Mouse (Mus musculus) heart, postnatal 25 days (tissue): ENCODE data around the gene Hsf2bp. TPM values are rescaled to one million over a fixed set of nuclear protein-coding genes. Genes with fewer than 3 reads are reported as not detected.

ENCODE experiments used
- DNase-seq: peaks from one replicate; pipeline ENCODE4 v3.0.0; 2022; ENCODE audit warnings: low spot score
- intact Hi-C: fragments of 180-260 bp; cut with DNase I; formaldehyde crosslinking; loops from one replicate; pipeline ENCODE4 v1.15.1; 2025
- total RNA-seq, 2 experiments: library from RNA; stranded (reverse); gene quantifications; 2 replicates each; pipeline ENCODE4 v1.2.3; 2021

Gene Hsf2bp
- total RNA-seq, 2 experiments from 2014 or later, result 0.75 to 1.4 TPM

DNA sequence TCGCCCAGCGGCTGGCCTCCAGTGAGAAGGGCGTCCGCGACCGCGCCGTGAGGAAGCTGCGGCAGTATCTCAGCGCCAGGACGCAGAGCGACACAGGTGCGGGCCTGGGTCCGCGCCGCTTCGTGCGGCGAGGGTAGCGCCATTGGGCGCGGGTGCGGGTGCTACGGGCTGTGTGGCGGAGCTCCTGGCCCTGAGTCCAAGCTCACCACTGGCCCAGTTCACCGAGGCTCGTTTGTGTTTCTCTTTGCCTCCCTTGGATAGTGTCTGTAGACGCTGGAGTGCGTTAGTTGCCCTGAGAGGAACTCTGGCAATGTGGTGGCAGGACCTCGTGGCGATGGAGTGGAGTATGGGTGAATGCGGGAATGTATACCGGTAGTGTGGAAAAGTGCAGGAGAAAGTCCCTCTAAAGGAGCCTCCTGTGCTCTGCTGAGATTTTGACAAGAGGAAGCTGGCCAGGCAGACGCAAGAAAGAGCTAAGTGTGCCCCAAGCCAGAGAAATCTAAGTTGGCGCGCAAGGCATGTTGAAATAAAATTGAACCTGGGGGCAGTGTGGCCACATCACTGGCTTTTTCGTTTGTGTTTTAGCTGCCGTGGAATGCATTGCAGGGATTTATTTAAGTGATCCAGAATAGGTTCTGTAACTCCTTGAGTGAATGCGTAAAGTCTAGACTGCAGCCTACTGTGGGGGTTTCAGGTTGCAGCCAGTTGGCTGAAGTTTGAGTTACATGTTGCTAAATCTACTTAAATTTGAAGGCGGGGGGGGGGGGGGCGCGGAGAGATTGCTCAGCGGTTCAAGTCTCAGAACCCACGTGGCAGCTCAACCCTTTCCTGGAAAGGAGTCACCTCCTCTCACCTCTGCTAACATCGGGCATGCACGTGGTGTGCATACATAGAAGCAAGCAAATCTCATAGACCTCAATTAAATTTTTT lies 625 bp upstream of the Hsf2bp start:
- intact Hi-C loops, result no loop called here
- DNase-seq, result no peak

DNA sequence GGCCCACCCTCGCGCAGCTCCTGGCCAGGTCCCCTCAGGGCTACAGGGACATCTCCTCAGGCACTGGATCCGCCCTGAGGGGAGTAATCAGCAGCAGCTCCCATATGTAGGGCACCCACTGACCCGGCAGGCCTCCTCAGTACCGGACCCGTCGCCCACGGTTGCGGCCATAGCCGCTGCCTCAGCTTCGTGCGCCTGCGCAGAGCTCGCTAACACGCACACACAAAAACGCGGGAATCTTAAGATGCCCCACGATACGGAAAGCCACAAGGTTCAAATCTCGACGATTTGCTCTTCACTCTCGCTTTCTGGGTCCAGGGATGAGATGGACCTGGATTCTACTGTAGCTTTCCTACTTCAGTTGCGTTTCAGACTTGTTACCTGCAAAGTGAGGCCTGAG lies 1.8 kb downstream of the Hsf2bp start:
- no peak for DNase-seq
- intact Hi-C loops, result no loop called here

DNA sequence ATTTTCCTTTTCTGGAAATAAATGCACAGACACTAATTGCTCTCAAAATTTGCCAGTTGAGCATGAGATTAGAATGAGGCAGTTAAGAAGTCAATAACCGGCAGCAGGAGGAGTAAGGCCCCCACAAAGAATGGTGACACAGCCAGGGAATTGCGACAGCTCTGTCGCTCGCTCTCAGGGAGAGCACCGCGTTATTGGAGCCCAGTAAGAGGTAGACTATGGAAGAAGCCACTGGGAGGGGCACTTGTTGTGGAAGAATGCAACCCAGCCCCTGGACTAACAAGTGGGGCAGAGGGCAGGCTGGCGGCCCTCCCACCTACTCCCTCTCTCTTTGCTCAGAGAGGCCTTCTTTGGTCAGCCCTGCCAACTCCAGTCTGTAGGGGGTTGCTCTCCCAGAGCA lies 4.5 kb downstream of the Hsf2bp start:
- intact Hi-C loops, result no loop called here
- DNase-seq, result no peak

DNA sequence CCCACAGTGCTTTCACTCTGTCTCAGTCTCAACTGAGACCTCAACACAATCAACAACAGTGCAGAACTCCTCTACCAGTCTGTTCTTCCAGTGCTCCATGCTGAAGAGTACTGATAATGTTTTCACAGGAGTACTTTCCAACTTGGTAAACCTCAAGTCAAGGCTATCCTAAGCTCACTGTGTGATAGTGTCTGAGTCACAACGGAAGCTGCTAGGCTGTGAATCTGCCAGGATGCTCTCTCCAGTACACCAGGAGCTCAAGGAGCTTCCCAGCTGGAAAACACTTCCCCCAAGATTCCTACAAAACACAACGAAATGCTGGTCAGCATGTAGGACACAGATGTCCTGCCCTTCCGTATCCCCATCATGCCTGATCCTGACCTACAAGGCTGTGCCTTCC lies 7.8 kb downstream of the Hsf2bp start:
- intact Hi-C loops, result loop anchor here (5.0 to 10.0 kb wide), 3 partner anchors 44 to 514 kb away; partner anchors contain the start of gene Wdr4
- DNase-seq, result no peak

DNA sequence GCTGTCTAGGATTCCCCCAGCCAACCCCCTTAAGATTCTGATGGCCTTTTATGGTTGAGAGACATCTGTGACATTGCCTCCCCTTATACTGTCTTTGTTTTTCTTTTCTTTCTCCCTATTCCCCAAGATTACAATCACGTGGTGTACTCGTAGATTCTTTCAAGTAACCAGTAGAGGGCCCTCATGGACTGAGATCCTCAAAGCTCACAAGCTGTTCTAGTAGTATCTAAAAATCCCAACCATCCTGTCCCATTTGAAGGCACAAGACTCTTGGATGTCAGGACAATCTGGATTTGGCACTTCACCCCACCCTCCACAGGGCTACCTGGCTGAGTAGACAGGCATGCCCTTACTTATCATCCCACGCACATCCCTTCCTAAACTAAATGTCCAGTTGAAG lies 8.5 kb downstream of the Hsf2bp start:
- DNase-seq, result no peak
- intact Hi-C loops, result loop anchor here (5.0 to 10.0 kb wide), 3 partner anchors 45 to 513 kb away; partner anchors contain the start of gene Wdr4

DNA sequence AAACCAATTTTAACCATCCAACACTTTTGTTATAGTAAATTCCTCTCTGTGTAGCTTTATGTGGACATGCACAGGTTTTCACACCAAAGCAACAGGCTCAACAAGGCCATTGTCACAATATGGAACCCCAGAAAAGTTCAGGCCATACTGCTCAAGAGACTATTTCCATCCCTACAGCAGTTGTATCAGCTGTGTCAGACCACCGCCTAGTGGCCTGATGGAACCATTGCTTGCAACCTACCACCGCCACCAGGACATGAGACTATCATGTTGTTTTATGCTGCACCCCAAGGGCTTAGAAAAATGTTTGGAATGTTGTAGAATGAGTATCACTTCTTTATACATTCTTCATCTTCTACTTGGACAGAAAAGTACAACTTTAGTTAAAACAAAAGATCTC lies 10.8 kb downstream of the Hsf2bp start:
- peak; percentile 56 for DNase-seq
- intact Hi-C loops, result loop anchor here (1.0 to 10.0 kb wide), 5 partner anchors 47 to 511 kb away; partner anchors contain the start of gene Wdr4

DNA sequence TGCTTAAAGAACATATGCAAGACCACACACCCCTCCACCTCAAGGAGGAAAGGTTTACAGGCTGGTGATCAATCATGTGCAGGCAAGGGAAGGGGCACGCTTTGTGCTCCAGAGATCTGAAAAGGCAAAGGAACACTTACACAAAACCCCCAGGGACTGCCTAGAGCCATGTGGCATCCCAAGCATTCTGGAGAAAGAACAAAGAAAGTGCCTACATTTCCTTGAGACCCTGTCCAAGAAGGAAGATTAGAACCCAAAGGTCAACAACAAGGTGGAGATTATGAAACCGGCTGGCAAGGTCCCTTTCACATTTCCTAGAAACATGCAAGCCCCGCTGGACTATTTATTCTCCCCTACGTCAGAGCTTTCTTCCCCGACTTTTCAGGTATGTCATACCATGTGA lies 11.5 kb downstream of the Hsf2bp start:
- intact Hi-C loops, result loop anchor here (1.0 to 10.0 kb wide), 6 partner anchors 48 to 510 kb away; partner anchors contain the start of gene Wdr4
- DNase-seq, result no peak

DNA sequence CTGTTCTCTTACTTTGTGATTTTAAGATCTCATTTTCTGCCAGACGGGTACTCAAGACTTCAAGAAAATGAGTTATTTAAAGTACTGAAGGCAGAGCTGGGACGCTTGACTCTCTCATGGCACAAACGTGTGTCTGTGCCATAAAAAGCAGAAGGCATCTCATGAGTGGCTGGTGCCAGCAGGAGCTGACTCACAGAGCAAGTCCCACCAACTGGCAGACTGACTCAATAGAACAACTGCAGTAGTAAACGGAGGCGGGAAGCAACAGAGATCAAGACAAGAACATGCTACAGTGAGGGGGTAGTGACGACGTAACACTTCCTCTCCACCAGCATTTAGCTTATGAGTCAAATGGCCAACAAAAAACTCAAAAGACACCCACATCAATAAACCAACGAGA lies 13.1 kb downstream of the Hsf2bp start:
- no peak for DNase-seq
- intact Hi-C loops, result loop anchor here (5.0 to 10.0 kb wide), 2 partner anchors 81 to 508 kb away; partner anchors contain the start of gene Wdr4

DNA sequence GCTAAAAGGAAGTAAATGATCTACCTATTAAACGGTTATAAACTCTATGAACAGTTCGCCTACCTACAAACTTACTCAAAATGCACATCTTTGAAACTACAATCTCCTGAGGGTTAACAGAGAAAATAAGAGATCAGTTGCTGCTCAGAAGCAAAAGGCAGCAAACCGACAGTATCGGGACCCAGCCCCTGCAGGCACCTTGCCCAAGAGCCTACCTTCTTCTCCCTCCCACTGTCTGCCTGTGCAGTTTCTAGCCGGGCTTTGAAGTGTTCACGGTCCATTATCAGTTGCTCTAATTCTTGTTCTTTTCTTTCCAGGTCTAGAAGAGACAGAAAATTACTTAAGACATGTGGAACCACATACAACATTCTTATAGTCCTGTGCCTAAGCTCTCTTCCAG lies 13.6 kb downstream of the Hsf2bp start:
- DNase-seq, result no peak
- intact Hi-C loops, result loop anchor here (5.0 to 10.0 kb wide), 2 partner anchors 80 to 508 kb away; partner anchors contain the start of gene Wdr4

DNA sequence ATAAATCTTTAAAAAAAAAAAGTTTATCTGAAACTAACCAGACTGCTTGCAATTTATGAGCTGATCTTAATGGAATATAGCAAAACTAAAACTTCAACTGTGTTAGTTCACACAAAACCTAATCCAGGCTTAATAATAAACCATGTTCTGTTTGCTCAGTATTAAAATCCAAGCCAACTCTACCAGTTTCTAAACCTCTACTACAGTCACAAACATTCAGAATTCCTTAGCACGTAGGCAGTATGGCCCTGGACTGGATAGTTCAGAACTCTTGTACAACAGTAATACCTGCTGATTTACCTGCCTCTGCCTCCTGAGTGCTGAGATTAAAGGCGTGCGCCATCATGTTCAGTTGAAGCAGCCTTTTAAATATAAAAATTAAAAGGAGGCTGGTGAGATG lies 14.2 kb downstream of the Hsf2bp start:
- intact Hi-C loops, result loop anchor here (5.0 to 10.0 kb wide), 2 partner anchors 80 to 507 kb away; partner anchors contain the start of gene Wdr4
- no peak for DNase-seq

DNA sequence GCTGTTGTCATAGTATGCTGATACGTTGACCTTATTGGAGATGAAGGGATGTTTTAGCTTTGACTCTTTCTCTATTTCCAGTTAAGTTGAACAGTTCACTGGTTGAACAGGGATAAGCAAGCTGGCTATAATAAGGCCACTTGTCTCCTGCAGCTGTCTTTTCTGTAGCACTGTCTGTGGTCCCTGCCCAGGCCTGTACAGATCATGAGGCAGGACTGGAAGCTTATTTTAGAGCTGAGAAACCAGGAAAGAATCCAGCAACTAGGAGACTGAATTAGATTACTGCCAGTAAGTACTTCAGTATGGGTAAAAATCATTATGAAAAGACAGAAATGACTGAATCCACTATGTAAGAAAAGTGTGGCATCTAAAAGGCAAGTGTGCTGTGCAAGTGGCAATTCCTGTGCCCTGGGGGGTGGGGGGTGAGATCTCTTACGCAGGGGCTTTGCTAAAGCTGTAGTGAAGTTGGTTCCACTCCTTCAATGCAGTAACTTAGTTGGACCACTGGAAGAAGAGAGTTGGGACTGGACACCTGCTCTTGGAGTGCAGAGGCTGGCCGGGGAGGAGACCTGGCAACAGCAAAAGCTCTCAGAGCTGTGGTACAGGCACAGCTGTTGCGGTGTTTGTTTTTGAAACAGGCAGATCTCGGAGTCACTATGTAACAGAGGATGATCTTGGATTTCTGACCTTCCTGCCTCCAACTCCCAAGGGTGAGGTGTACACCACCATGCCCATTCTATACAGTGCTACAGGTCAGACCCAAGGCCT lies 17.8 kb downstream of the Hsf2bp start:
- intact Hi-C loops, result no loop called here
- DNase-seq, result peak; percentile 11

DNA sequence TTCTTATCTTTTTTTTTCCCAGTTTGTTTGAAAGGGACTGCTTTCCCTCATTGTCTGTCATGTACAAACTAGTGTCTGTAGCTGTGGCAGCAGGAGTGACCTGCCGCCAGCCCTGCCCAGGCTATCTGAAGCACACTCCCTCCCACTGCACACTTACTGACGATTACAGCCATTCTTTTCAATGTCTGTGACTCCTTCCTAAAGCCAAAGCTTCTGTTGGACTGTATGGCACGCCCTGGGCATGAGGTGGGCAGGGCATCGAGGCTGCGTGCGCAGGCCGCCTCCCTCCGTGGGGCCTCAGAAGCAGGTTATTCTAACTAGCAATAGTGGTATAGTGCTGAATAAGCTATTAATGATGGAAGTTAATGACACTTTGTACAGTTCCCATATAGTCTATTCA lies 19.7 kb downstream of the Hsf2bp start:
- intact Hi-C loops, result no loop called here

DNA sequence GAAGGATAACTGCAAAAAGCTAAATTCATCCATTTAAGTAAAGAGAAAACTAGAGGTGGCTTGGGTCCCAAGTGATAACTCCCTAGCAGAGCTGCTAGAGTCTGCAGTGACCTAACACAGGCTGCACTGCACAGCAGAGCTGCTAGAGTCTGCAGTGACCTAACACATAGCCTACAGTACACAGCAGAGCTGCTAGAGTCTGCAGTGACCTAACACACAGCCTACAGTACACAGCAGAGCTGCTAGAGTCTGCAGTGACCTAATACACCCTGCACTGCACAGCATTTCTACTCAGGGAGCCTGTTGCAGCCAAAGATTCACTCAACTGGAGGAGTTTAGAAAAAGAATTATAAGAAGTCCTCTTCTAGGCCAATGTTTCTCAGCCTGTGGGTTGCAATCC lies 22.5 kb downstream of the Hsf2bp start:
- intact Hi-C loops, result no loop called here
- DNase-seq, result no peak

More for the DNA sequence above, 19.7 kb downstream of the Hsf2bp start:
- DNase-seq, result no peak

DNA sequence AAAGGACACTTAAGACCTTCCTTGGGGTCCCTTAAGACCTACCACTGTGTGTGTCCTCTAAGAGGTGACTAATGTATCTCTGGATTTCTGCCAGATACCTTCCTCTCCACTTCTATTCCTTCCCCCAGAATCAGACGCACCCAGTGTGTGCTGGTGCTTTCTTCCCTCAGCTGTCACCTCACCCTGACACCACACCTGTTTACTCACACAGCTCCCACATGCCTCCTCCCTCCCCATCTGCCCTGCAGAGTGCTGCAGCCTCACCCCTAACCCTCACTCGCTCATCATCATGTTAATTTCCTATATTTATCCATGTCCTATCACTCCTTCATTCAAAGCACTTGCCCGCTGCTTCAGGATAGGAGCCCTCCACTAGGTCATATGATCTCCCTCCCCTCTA lies 23.9 kb downstream of the Hsf2bp start:
- intact Hi-C loops, result no loop called here
- DNase-seq, result no peak

DNA sequence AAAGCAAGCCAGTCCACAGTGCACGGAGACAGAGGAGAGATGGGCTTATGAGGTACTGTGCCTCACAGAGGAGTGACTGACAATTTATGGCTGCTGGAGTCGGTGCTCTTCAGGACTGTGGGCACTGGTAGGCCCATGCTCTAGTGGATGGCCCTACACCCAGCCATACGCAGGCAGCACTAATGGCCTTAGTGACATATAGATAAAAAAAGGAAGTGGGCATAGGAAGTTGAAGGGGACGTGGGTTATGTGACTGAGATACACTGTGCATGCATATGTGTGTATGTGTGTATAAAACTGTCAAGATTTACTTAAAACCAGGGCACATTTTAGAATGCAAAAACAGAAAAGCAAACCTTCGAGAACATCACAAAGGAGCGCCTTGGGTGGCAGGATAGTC lies 24.5 kb downstream of the Hsf2bp start:
- no peak for DNase-seq
- intact Hi-C loops, result no loop called here

DNA sequence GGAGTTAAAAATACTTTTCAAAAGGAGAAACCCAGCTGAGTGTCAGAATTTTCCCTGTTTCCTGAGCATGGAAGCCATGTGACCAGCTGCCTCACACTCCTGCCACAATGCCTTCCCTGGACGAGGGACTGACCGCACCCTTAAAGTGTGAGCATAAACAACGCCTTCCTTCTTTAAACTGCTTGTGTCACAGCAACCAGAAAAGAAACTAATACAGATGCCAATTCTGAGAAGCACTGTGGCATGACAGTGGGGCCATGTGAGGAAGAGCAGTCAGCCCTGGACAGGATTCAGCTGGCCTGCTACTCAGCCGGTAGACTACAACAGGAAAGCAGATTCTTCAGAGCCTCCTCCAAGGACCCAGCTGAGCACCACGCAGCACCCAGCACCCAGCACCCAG lies 29.3 kb downstream of the Hsf2bp start:
- intact Hi-C loops, result no loop called here
- DNase-seq, result peak; percentile 14

DNA sequence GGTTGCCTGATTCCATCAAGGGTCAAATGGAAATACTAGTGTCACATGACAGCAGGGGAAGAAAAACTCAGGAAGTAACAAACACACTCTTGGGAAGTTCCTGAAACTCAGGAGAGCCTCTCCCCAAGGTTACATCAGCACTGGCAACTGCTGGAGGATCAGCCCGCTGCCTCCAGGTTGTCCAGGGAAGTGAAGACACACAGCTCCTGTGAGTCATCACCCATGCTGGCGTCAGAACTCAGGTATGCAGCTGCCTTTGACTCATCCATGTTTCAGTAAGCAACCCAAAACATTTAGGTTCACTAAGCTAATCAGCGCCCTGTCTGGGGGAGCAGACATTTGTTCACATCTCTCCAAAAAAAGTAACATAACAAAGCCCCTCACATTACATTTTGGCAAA lies 32.9 kb downstream of the Hsf2bp start:
- DNase-seq, result no peak

DNA sequence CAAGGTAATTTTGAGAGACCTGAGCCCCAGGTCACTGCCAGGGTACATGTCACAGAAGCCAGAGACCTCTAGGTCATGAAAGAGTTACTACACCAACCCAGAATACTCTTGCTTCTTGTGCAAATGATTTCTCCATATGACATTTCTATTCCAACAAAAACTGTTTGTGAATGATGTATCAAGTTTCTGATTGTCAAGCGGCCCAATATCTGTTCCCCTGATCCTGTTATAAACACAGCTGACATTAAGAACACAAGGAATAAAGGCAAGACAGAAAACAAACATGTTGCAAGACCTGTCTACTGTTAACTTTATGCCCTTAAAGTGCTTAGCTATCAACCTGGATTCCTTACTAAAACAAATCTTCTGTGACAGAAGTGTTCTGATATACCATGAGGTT lies 37.8 kb downstream of the Hsf2bp start:
- intact Hi-C loops, result no loop called here
- DNase-seq, result no peak

More for the DNA sequence above, 32.9 kb downstream of the Hsf2bp start:
- intact Hi-C loops, result no loop called here

DNA sequence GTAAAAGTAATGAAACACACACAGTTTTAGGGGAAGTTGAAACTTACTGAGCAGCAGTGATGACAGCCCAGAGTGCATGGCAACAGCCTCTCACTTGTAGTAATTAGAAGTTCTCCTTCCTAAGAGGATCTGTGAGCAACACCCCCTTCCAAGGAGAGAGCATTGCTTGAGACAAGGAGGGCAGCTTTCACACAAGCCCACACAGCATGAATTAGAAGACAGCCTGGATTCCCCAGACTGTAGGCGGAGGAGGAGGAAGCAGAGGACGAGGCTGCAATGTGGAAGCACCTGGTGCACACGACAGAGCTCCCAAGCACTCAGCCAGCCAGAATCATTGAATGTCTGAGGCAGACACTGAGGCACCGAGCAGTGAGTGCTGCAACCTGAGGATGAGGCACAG lies 39.8 kb downstream of the Hsf2bp start:
- no peak for DNase-seq
- intact Hi-C loops, result no loop called here

DNA sequence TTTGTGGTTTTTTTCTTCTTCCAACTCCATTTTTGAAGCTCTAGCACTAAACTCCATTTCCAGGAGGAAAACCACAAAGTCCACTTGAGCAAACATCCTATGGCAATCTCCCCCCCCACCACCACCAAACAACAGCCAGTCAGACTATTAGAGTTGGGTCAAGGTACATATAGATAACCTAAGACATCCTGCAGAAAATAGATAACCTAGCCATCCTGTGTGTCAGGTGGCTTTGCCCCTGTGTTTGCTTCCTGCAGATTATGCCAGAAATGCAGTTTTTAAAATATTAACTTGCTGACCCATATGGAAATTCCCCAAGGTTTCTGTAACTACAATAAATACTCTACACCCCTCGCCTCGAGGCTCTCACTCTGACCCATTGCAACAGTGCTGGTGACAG lies 40.4 kb downstream of the Hsf2bp start:
- intact Hi-C loops, result no loop called here
- DNase-seq, result no peak

DNA sequence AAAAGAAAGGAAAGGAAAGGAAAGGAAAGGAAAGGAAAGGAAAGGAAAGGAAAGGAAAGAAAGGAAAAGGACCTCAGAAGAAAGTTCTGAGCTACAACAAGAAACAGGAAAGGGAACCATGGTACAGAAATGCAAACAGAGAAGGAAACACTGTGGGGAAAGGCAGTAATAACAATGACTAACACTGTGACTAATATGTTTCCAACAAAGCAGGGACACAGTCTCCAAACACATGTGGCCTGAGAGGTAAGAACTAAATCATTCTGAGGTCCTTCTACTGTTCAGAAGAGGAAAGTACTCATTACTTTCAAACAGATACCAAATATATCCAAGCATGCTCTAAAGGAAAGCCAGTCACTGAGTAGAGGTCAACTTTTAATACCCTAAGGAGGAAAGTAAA lies 42.0 kb downstream of the Hsf2bp start:
- intact Hi-C loops, result no loop called here
- DNase-seq, result no peak
